Mouse (Mus musculus) intestine, embryonic 16.5 days (tissue): ENCODE data around the gene Lrrc34. TPM values are rescaled to one million over a fixed set of nuclear protein-coding genes. Genes with fewer than 3 reads are reported as not detected.

Source experiments
- ATAC-seq: fragments of 200-750 bp; cut with Nextera tagmentation; 2 replicates; pipeline ENCODE4 v1.8.0; 2017; ENCODE audit warnings: moderate TSS enrichment, moderate library complexity
- H3K27ac ChIP-seq: fragments of 300-500 bp; sonication (generic); 2 replicates; pipeline ENCODE4 v1.5.1; 2014; ENCODE audit warnings: mild to moderate bottlenecking, low read length
- H3K27me3 ChIP-seq: fragments of 300-500 bp; sonication (generic); replicated peaks from 2 replicates; pipeline ENCODE4 v1.6.1; 2014; ENCODE audit warnings: low read length, control low read depth, mixed read lengths; ENCODE audit not compliant: control insufficient read depth, insufficient read depth
- H3K36me3 ChIP-seq: fragments of 300-500 bp; sonication (generic); 2 replicates; pipeline ENCODE4 v1.6.1; 2014; ENCODE audit warnings: low read length, control low read depth; ENCODE audit not compliant: control insufficient read depth, insufficient read depth
- H3K4me1 ChIP-seq: fragments of 300-500 bp; sonication (generic); 2 replicates; pipeline ENCODE4 v1.6.1; 2014; ENCODE audit warnings: low read length, control low read depth, mixed read lengths; ENCODE audit not compliant: control insufficient read depth, insufficient read depth
- H3K4me2 ChIP-seq: fragments of 300-500 bp; sonication (generic); 2 replicates; pipeline ENCODE4 v1.6.1; 2014; ENCODE audit warnings: low read depth, low read length, control low read depth
- H3K4me3 ChIP-seq: fragments of 300-500 bp; sonication (generic); 2 replicates; pipeline ENCODE4 v1.5.1; 2014; ENCODE audit warnings: mild to moderate bottlenecking, low read length
- H3K9ac ChIP-seq: fragments of 300-500 bp; sonication (generic); 2 replicates; pipeline ENCODE4 v1.6.1; 2014; ENCODE audit warnings: low read depth, low read length
- H3K9me3 ChIP-seq: fragments of 300-500 bp; sonication (generic); 2 replicates; pipeline ENCODE4 v1.6.1; 2016; ENCODE audit warnings: low read length, control low read depth; ENCODE audit not compliant: control insufficient read depth
- WGBS: fragments of 180-500 bp; shearing (Covaris S2); extraction: QIAGEN DNeasy Blood & Tissue Kit; methylation state at CpG from one replicate; pipeline ENCODE4 v1.1.7; 2014; 5-methylcytosine and 5-hydroxymethylcytosine counted together
- polyA plus RNA-seq: library from polyadenylated mRNA; unstranded; fragments of >200 nt; fragmentation: Nextera tagmentation; extraction: Ambion mirVana; gene quantifications from 2 replicates; pipeline ENCODE4 v1.2.1, GENCODE M21; 2015

Gene Lrrc34
- polyA plus RNA-seq, 1 experiment from 2014 or later: 0.38 TPM

GRCm38 (mm10) chr3:30592418-30592853, 55.2 kb downstream of the Lrrc34 start:
- peak overlapping the region; percentile 77 for H3K27ac ChIP-seq
- H3K4me2 ChIP-seq: no peak overlapping the region
- H3K27me3 ChIP-seq: no peaks in the 10 kb centered on the region; the same call in 1 of the 2 replicates
- WGBS: 0% methylated on average over 2 of the region's 2 CpGs
- peak; percentile 91 for ATAC-seq
- no peak overlapping the region for H3K9ac ChIP-seq
- H3K4me1 ChIP-seq: no peaks in the 10 kb centered on the region
- no peak overlapping the region for H3K4me3 ChIP-seq
- H3K9me3 ChIP-seq: no peaks in the 10 kb centered on the region
- H3K36me3 ChIP-seq: no peaks in the 10 kb centered on the region

- Histone ChIP-seq H3K36me3 (no peaks in the 10 kb centered on the region), H3K4me1 (no peaks in the 10 kb centered on the region), H3K27ac (no peak overlapping the region), H3K4me2 (no peak overlapping the region), H3K27me3 (no peaks in the 10 kb centered on the region), H3K9me3 (no peaks in the 10 kb centered on the region), H3K4me3 (no peak overlapping the region), H3K9ac (no peak overlapping the region)
- no peak for ATAC-seq
- WGBS: 82% methylated on average over 6 of the region's 6 CpGs
These were observed 58.8 kb downstream of the Lrrc34 start for GRCm38 (mm10) chr3:30588865-30589264.

Other genes with a start within 250 kb of the Lrrc34 start
- gene Mecom, start 99.9 kb downstream of the Lrrc34 start, polyA plus RNA-seq: 10.2 and 11.5 TPM in 2 replicates
- 0.12 and 0.33 TPM in 2 replicates for gene Actrt3, start 47.9 kb downstream of the Lrrc34 start, polyA plus RNA-seq
- 20.6 and 21.7 TPM in 2 replicates for gene Mynn, start 45.8 kb downstream of the Lrrc34 start, polyA plus RNA-seq
- not detected in 2 replicates for gene Lrriq4, start 3.4 kb downstream of the Lrrc34 start, polyA plus RNA-seq
- 2.4 and 2.8 TPM in 2 replicates for gene Lrrc31, start 52.0 kb upstream of the Lrrc34 start, polyA plus RNA-seq
- not detected in 2 replicates for gene Samd7, start 98.4 kb upstream of the Lrrc34 start, polyA plus RNA-seq
- gene Sec62, start 145.0 kb upstream of the Lrrc34 start, polyA plus RNA-seq: 56.4 and 60.1 TPM in 2 replicates
- 12.0 and 12.8 TPM in 2 replicates for gene Gpr160, start 208.1 kb upstream of the Lrrc34 start, polyA plus RNA-seq